Mouse (Mus musculus): Measurements from ENCODE around the gene Tjp2. TPM values are rescaled to one million over a fixed set of nuclear protein-coding genes. Genes with fewer than 3 reads are reported as not detected.

Gene Tjp2
- 4.9 and 6.8 TPM in 2 replicates for polyA plus RNA-seq (2015; fragmentation: Nextera tagmentation; extraction: Ambion mirVana)

DNA sequence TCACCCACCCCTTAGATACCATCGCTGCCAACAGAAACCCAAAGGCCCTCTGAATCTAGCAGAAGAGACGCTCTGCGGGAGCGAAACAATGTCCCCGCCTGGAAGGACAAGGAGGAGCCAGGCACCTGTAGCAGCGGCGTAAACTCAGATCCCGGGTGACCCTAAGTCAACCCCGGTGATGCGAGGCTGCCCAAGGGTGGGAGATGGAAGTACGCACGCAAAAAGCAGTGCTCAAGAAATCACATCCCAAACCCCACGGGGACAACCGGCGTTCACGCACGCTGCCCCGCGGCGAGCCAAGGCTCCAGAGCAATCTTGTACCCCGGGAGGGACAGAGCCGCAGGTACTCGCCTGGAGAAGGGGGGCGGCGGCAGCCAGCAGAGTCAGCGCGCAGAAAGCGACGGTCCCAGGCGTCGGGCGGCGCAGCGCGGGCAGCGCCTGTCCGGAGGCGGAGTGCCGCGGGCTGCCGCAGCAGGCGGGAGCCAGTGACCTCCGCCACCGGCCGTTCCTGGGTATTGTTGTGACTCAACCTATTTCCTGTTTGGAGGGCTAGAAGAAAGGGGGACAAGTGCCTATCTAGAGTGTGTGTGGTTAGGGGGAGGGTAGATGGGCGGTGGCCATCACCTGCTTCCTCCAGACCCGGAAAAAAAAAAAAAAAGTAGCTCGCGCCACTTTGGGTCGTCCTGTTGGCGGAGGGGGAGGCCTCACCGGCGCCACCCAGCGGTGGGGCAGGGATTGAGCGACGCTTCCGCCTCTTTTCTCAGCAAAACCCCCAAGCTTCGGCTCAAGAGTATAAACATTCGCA lies at the start of gene Tjp2:
Gene Tjp2, minus strand, starts transcription at position 531 of the 805 bp plus-strand sequence.

Other genes with a start within 250 kb of the Tjp2 start
- 7.0 and 7.9 TPM in 2 replicates for gene Fam189a2, start 194.0 kb downstream of the Tjp2 start, polyA plus RNA-seq (2015; fragmentation: Nextera tagmentation; extraction: Ambion mirVana)
- 35.2 and 38.5 TPM in 2 replicates for gene Fxn, start 55.6 kb upstream of the Tjp2 start, polyA plus RNA-seq (2015; fragmentation: Nextera tagmentation; extraction: Ambion mirVana)